Mouse (Mus musculus) retina, postnatal 7 days (tissue): ENCODE measurements at regions not wholly inside any gene's neighbourhood (a gene's known extent, or its start where the extent isn't known, plus 50 kb on each side); places are given as distances from the start of the nearest gene placed in this dataset.

Experiments
- DNase-seq: peaks from one replicate; pipeline ENCODE4 v3.0.0-alpha.2; 2012; ENCODE audit warnings: low read depth, low spot score

DNA sequence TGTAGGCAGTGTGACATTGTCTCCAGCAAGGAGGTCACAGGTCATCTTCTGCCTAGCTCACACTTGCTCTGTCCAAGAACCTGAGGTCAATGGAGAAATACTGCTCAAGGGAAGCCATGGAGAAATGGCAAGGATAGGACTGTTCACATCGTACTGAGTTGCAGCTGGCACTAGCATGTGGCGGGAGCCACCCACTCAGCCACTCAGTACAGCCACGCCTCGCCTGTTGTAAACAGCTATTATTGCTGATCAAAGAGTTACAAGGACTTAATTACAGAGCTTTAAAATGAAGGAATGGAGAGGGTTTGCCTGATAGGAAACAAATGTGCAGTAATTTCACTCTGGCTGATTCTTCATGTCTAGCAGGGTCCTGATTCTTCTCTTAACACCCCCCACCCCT is 64.8 kb downstream of the Dll1 start:
- no peak for DNase-seq

- no peak for DNase-seq
Observed at GRCm38 (mm10) chr17:15310465-15310864, 66.2 kb downstream of the Dll1 start.

GRCm38 (mm10) chr17:15302110-15302509 is 74.6 kb downstream of the Dll1 start:
- no peak for DNase-seq

- no peak for DNase-seq
Observed at GRCm38 (mm10) chr17:15299743-15300371, 76.8 kb downstream of the Dll1 start.

- DNase-seq: no peak
Observed at GRCm38 (mm10) chr17:15294165-15294585, 82.5 kb downstream of the Dll1 start.

DNA sequence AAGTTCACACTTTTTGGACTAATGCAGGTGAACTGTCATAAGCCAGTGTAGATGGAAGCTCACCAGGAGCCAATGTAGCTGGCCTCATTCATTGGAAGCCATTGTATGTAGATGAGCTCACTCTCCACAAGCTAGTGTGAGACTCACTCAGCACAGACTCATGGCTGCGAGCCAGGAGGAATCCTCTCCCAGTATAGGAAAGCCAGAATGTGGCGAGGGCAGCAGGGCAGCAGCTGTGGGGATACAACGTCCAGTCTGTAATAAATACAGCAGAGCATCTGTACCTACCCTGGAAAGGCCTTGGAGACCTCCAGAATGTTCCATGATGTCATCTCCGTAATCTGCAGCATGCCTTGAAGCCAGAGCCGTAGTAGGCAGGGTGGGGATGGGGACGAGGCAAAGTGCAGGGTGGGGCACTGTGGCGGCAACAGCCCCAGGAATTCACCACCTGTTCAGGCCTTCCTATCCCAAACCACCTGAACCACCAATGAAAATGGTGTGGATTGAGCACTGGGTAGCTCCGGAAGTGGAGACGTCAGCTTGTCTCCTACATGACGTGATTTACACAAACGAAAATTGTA is 84.1 kb downstream of the Dll1 start:
- DNase-seq: no peak

DNA sequence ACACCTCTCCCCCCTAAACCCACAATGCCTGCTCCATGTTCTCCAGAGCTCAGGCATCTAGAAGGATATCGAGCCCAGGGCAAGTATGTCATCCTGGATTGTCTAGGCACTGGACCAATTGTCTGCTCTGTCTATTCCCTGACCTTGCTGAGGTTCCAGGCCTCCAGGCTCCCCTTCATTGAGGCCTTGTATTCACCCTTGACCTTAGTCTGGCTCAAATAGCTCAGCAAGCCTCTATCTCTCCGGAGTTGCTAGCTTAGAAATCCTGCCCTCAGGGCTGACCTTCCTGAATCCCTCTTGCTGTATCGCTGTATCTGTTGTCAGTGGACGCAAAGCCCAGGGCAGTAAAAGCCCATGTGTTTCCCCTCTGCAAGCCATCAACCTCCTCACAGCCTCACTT is 85.0 kb downstream of the Dll1 start:
- no peak for DNase-seq

GRCm38 (mm10) chr17:15290326-15290725 is 86.3 kb downstream of the Dll1 start:
- DNase-seq: no peak

DNA sequence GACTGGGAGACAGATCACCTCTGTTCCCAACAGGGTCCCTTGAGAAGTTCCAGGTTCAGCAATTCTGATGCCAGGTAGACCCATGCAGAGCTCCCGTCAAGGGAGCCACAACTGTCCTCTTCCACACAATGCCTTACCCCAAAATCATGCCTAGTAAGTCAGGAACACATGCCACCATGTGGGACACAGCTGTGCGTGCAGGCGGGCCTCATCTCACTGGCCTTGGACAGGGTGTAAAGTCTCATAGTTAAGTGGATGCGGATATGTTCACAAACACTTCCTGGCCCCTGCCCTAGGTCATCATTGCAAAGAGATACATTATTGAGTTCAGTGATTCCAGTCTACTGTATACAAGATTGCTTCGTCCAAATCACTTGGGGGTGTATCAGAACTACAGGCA is 87.6 kb downstream of the Dll1 start:
- DNase-seq: no peak

DNA sequence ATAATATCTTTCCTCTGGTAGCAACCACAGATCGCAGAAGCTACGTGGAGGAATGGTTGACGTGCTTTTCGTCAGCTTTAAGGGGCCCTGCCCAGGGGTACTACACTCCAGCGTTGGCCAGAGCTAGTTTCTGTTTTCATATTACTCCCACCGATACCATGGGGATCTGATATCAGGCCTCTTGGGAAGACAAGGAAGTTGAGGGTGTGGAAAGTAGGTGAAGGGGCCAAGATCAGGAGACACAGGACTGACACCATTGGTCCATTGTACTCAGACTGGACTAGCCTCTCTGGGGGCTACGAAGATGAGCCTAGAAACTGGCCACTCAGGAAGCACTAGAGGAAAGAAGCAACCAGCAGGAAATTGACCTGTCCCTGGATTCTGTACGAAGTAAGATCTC is 88.0 kb downstream of the Dll1 start:
- DNase-seq: no peak

GRCm38 (mm10) chr17:15286596-15286995 is 90.1 kb downstream of the Dll1 start:
- no peak for DNase-seq

DNA sequence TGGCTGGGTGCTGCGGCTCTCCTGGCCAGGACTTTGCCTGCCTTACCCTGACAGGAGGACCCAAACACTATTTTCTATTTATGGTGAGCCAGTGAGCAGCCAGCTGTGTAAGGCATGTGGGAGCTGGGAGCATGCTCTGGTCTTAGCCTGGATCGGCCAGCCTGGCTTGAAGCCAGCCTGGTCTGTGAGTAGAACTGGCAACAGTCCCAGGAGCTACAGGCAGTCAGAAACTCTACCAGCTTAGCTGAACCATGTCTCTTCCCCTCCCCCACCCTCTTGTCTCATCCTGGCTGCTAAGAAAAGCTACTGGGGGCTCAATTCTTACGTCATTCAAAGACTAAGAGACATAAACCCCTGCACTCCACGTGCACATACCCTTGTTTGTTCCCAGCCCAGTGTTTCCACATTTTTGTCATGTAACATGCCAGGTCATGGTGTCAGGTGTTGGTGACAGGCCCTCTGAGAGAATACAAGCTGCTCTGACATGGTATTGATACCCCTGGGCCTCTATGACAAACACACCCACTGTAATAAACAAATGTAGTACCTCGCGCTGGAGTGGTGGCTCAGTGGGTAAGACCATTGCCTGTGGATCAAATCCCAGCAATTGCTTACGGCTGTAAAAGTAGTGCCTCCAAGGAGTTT is 91.2 kb downstream of the Dll1 start:
- peak; percentile 72 for DNase-seq

- no peak for DNase-seq
Observed at GRCm38 (mm10) chr17:15269905-15270304, 106.8 kb downstream of the Dll1 start.

GRCm38 (mm10) chr17:15269056-15269612 is 107.5 kb downstream of the Dll1 start:
- no peak for DNase-seq

GRCm38 (mm10) chr17:15267721-15268120 is 109.0 kb downstream of the Dll1 start:
- DNase-seq: no peak

GRCm38 (mm10) chr17:15259427-15260101 is 117.1 kb downstream of the Dll1 start:
- DNase-seq: no peak

DNA sequence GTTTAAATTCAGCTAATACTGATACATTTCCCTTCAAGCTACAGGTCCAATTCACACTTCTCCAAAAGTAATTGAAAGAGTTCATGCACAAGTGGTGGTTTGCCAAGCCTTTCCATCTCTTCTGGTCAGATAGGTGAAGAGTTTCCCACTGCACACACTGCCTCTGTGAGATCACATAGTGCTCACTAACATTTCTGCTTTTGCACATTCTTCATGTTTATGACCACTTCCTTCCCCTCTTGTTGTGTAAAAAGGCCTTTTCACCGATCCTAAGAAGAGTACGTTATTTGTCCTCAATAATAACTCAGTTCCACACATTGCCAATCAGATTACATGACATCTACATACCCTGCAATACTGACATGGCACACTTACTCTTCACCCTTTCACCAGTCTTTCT is 120.8 kb downstream of the Dll1 start:
- no peak for DNase-seq

- DNase-seq: no peak
Observed at GRCm38 (mm10) chr17:15253785-15254184, 122.9 kb downstream of the Dll1 start.

DNA sequence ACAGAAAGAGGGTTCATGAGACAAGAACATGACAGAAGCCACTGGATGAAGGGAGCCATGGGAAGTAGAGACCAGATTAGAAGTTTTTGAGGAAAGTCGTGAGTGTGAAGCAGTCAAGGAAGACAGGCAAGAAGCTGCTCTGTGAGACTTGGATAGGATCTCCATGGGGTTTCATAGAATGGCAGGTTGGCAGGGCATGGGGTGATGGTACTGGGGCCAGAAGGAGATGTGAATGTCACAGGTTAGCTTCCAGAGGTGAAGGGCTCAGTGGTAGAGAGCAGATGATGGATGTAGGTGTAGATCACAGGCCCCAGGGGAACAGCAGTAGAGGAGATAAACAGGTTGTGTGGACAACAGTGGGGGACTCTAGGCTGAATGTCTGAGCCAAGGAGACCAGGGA is 123.4 kb downstream of the Dll1 start:
- no peak for DNase-seq

DNA sequence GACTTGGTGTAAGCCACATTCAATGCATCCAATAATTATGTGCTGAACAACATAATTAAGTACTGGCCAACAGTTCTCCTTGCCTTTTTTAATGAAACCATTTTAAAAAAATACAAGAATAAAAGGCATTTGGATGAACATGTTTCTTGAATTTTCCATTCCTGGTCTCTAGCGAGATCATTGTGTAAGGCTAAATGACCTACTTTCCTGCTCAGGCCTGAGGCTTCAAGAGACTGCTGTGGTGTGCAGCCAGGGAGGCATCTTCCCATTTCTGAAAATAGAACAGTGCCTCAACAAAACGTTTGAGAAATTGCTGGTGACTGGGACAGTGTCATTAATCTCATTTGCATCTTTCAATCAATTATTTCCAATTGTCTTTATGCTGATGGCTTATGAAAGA is 124.5 kb downstream of the Dll1 start:
- no peak for DNase-seq

GRCm38 (mm10) chr17:15251641-15252040 is 125.0 kb downstream of the Dll1 start:
- no peak for DNase-seq

DNA sequence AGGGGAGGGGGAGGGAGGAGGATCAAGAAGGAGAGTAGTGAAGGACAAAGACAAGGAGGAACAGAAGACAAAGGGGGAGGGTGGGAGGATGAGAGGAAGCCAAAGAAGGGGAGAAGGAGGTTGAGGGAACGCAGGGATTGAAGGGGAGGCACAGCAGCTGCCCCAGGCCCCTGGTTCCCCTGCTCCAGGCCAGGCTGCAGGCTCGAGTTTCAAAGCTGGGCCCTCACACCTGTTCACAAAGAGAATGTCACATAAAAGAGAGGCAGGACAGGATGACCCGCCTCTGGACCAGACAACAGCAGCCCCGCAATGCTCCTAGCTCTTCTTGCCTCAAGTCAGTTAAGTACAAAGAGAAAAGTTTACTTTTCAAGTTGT is 128.3 kb downstream of the Dll1 start:
- no peak for DNase-seq
